Mouse (Mus musculus) kidney, postnatal 10 days (tissue): ENCODE measurements around the gene Tango6.

Source experiments
- DNase-seq: peaks from one replicate; pipeline ENCODE4 v3.0.0; 2021; ENCODE audit warnings: mixed read lengths

Tango6 gene

GRCm38 (mm10) chr8:106701360-106701759 is 18.5 kb downstream of the Tango6 start:
- DNase-seq = no peak

GRCm38 (mm10) chr8:106704199-106704900 is 21.5 kb downstream of the Tango6 start:
- DNase-seq = no peak

GRCm38 (mm10) chr8:106704901-106705321 is 22.0 kb downstream of the Tango6 start:
- peak; percentile 79 for DNase-seq

- DNase-seq = peak; percentile 50
Observed at GRCm38 (mm10) chr8:106706194-106706593, 23.3 kb downstream of the Tango6 start.

GRCm38 (mm10) chr8:106710002-106710401 is 27.1 kb downstream of the Tango6 start:
- no peak for DNase-seq

GRCm38 (mm10) chr8:106712487-106712886 is 29.6 kb downstream of the Tango6 start:
- DNase-seq = no peak

GRCm38 (mm10) chr8:106714297-106714696 is 31.4 kb downstream of the Tango6 start:
- no peak for DNase-seq

GRCm38 (mm10) chr8:106718091-106718500 is 35.2 kb downstream of the Tango6 start:
- peak; percentile 89 for DNase-seq

- no peak for DNase-seq
Observed at GRCm38 (mm10) chr8:106720921-106721320, 38.1 kb downstream of the Tango6 start.

GRCm38 (mm10) chr8:106722453-106722852 is 39.6 kb downstream of the Tango6 start:
- peak; percentile 27 for DNase-seq

- DNase-seq = no peak
Observed at GRCm38 (mm10) chr8:106723921-106724320, 41.1 kb downstream of the Tango6 start.

- DNase-seq = no peak
Observed at GRCm38 (mm10) chr8:106726551-106726950, 43.7 kb downstream of the Tango6 start.

- DNase-seq = no peak
Observed at GRCm38 (mm10) chr8:106727241-106727835, 44.5 kb downstream of the Tango6 start.

- no peak for DNase-seq
Observed at GRCm38 (mm10) chr8:106727889-106728288, 45.0 kb downstream of the Tango6 start.

- DNase-seq = no peak
Observed at GRCm38 (mm10) chr8:106732921-106733320, 50.1 kb downstream of the Tango6 start.

- no peak for DNase-seq
Observed at GRCm38 (mm10) chr8:106733703-106734102, 50.8 kb downstream of the Tango6 start.

- no peak for DNase-seq
Observed at GRCm38 (mm10) chr8:106734222-106734621, 51.4 kb downstream of the Tango6 start.

- DNase-seq = no peak
Observed at GRCm38 (mm10) chr8:106736861-106737662, 54.2 kb downstream of the Tango6 start.

GRCm38 (mm10) chr8:106737846-106738245 is 55.0 kb downstream of the Tango6 start:
- no peak for DNase-seq

GRCm38 (mm10) chr8:106742321-106742720 is 59.5 kb downstream of the Tango6 start:
- no peak for DNase-seq

- no peak for DNase-seq
Observed at GRCm38 (mm10) chr8:106743361-106743760, 60.5 kb downstream of the Tango6 start.

GRCm38 (mm10) chr8:106753436-106753835 is 70.6 kb downstream of the Tango6 start:
- DNase-seq = peak; percentile 27

GRCm38 (mm10) chr8:106761317-106761716 is 78.4 kb downstream of the Tango6 start:
- DNase-seq = no peak
